ENCODE assay signal across 22 mouse cellular contexts in genomic region chr3:123695721-123696120, GRCm38 (mm10). TPM values are rescaled to one million over a fixed set of nuclear protein-coding genes. Genes with fewer than 3 reads are reported as not detected.
"Had no signal": no experiment of that assay in that cellular context is flagged by ENCODE, and none has a peak within 500 bp of the region (broad histone marks: within the 10 kb centered on the region; RNA-seq: fewer than 3 reads in every experiment).

No protein-coding gene starts in this region.

- H3K4me3 ChIP-seq: layer of hippocampus, adult 2 months; limb, embryonic 10.5 days; limb, embryonic 13.5 days; liver, embryonic 12.5 days; liver, embryonic 15.5 days; myocyte; neural tube, embryonic 15.5 days; stomach, embryonic 15.5 days had no signal

- H3K4me1 ChIP-seq: limb, embryonic 13.5 days; liver, embryonic 12.5 days; neural tube, embryonic 15.5 days; stomach, embryonic 15.5 days had no signal

- H3K27ac ChIP-seq: kidney, postnatal 0 days; layer of hippocampus, adult 2 months; limb, embryonic 10.5 days; limb, embryonic 13.5 days; liver, embryonic 12.5 days; liver, embryonic 15.5 days; macrophage; neural tube, embryonic 15.5 days; stomach, embryonic 15.5 days had no signal

- DNase-seq: kidney, adult 2 months; kidney, postnatal 25 days; layer of hippocampus, adult 9-11 months; liver; lung, adult 2 months; right cerebral cortex, adult 18-20 months; right cerebral cortex, postnatal 14 days; right cerebral cortex, postnatal 4 days; thymus, postnatal 25 days had no signal

- H3K27me3 ChIP-seq: neural tube, embryonic 15.5 days had no signal

- ATAC-seq: liver, embryonic 12.5 days; lung, postnatal 0 days; midbrain, embryonic 16.5 days had no signal

- H3K4me2 ChIP-seq: limb, embryonic 13.5 days; liver, embryonic 12.5 days; liver, embryonic 15.5 days; neural tube, embryonic 15.5 days; stomach, embryonic 15.5 days had no signal

- H3K9me3 ChIP-seq: limb, embryonic 10.5 days; liver, embryonic 12.5 days; liver, embryonic 15.5 days; neural tube, embryonic 15.5 days; stomach, embryonic 15.5 days had no signal

- H3K9ac ChIP-seq: limb, embryonic 13.5 days; liver, embryonic 12.5 days; liver, embryonic 15.5 days; neural tube, embryonic 15.5 days; stomach, embryonic 15.5 days had no signal

- H3K36me3 ChIP-seq: limb, embryonic 10.5 days; limb, embryonic 13.5 days; liver, embryonic 12.5 days; liver, embryonic 15.5 days; neural tube, embryonic 15.5 days; stomach, embryonic 15.5 days had no signal

RNA-seq across cellular contexts. Expression of gene Ndst3, which starts 5.1 kb away (rescaled TPM):
- total RNA-seq: monocyte, adult 5-6 weeks had no signal
- polyA plus RNA-seq: macrophage had no signal
